Mouse (Mus musculus) liver, embryonic 13.5 days (tissue): ENCODE data around the gene Olfr17. TPM values are rescaled to one million over a fixed set of nuclear protein-coding genes. Genes with fewer than 3 reads are reported as not detected.
"Not testable (repeated sequence)": the region's sequence is repeated elsewhere in the genome, so short reads cannot be mapped to it uniquely, and the experiment has no call there.

Source experiments
- ATAC-seq: fragments of 200-750 bp; cut with Nextera tagmentation; 2 replicates; pipeline ENCODE4 v1.8.0; 2017; ENCODE audit warnings: low read depth, mild to moderate bottlenecking, moderate number of reproducible peaks, moderate library complexity
- DNase-seq: peaks from one replicate; pipeline ENCODE4 v3.0.0; 2022
- H3K27ac ChIP-seq: fragments of 300-500 bp; sonication (generic); 2 replicates; pipeline ENCODE4 v1.5.1; 2015; ENCODE audit warnings: moderate library complexity, mild to moderate bottlenecking, inconsistent platforms
- H3K27me3 ChIP-seq: fragments of 300-500 bp; sonication (generic); 2 replicates; pipeline ENCODE4 v1.6.1; 2015; ENCODE audit warnings: mild to moderate bottlenecking, inconsistent platforms
- H3K36me3 ChIP-seq: fragments of 300-500 bp; sonication (generic); 2 replicates; pipeline ENCODE4 v1.6.1; 2015; ENCODE audit warnings: mild to moderate bottlenecking, inconsistent platforms
- H3K4me1 ChIP-seq: fragments of 300-500 bp; sonication (generic); replicated peaks from 2 replicates; pipeline ENCODE4 v1.6.1; 2015; ENCODE audit warnings: inconsistent platforms
- H3K4me2 ChIP-seq: fragments of 300-500 bp; sonication (generic); 2 replicates; pipeline ENCODE4 v1.6.1; 2015; ENCODE audit warnings: inconsistent platforms, mild to moderate bottlenecking, moderate library complexity
- H3K4me3 ChIP-seq: fragments of 300-500 bp; sonication (generic); replicated peaks from 2 replicates; pipeline ENCODE4 v1.5.1; 2015; ENCODE audit warnings: mild to moderate bottlenecking, inconsistent platforms
- H3K9ac ChIP-seq: fragments of 300-500 bp; sonication (generic); 2 replicates; pipeline ENCODE4 v1.6.1; 2015; ENCODE audit warnings: mild to moderate bottlenecking, inconsistent platforms
- H3K9me3 ChIP-seq: fragments of 300-500 bp; sonication (generic); replicated peaks from 2 replicates; pipeline ENCODE4 v1.6.1; 2016; ENCODE audit warnings: inconsistent platforms
- WGBS: fragments of 180-500 bp; shearing (Covaris S2); methylation state at CpG from one replicate; pipeline ENCODE4 v1.1.7; 2015; ENCODE audit not compliant: insufficient replicate concordance; 5-methylcytosine and 5-hydroxymethylcytosine counted together
- polyA plus RNA-seq: library from polyadenylated mRNA; unstranded; fragments of >200 nt; fragmentation: Nextera tagmentation; extraction: Ambion mirVana; gene quantifications from 2 replicates; pipeline ENCODE4 v1.2.1, GENCODE M21; 2015

The Olfr17 gene
- not detected in 2 replicates for polyA plus RNA-seq

- H3K9me3 ChIP-seq, result peaks cover 3% of the 10 kb centered on the region; the same call in 1 of the 2 replicates
- DNase-seq (no peak), ATAC-seq (no peak)
- H3K4me3 ChIP-seq, result no peak within 1 kb of the TSS
- no peaks in the 10 kb centered on the region for H3K27me3 ChIP-seq
- 26% methylated on average over 1 of the region's 1 CpGs for WGBS
- H3K36me3 ChIP-seq, result no peaks in the 10 kb centered on the region
- H3K9ac ChIP-seq, result no peak within 1 kb of the TSS
- no peaks in the 10 kb centered on the region for H3K4me1 ChIP-seq
- no peak within 1 kb of the TSS for H3K27ac ChIP-seq
- H3K4me2 ChIP-seq, result no peak within 1 kb of the TSS
Observed at GRCm38 (mm10) chr7:107092920-107093319, at the start of gene Olfr17. TSS of gene Olfr17 (plus strand) at chr7:107093220.

GRCm38 (mm10) chr7:107044407-107044806 lies 48.6 kb upstream of the Olfr17 start:
- no peaks in the 10 kb centered on the region for H3K36me3 ChIP-seq

GRCm38 (mm10) chr7:107045833-107046232 lies 47.2 kb upstream of the Olfr17 start:
- H3K4me1 ChIP-seq, result no peaks in the 10 kb centered on the region
- no peak overlapping the region for H3K9ac ChIP-seq
- no peak overlapping the region for H3K27ac ChIP-seq
- DNase-seq (no peak), ATAC-seq (no peak)
- WGBS, result 3% methylated on average over 5 of the region's 5 CpGs
- H3K4me3 ChIP-seq, result no peak overlapping the region
- H3K36me3 ChIP-seq, result no peaks in the 10 kb centered on the region
- no peaks in the 10 kb centered on the region for H3K27me3 ChIP-seq
- H3K4me2 ChIP-seq, result no peak overlapping the region
- no peaks in the 10 kb centered on the region for H3K9me3 ChIP-seq

More at GRCm38 (mm10) chr7:107044407-107044806, 48.6 kb upstream of the Olfr17 start:
- Histone ChIP-seq H3K9ac (no peak overlapping the region), H3K4me3 (no peak overlapping the region), H3K4me1 (no peaks in the 10 kb centered on the region), H3K27me3 (no peaks in the 10 kb centered on the region), H3K4me2 (no peak overlapping the region), H3K9me3 (no peaks in the 10 kb centered on the region), H3K27ac (no peak overlapping the region)
- 23% methylated on average over 1 of the region's 1 CpGs for WGBS
- DNase-seq (no peak), ATAC-seq (no peak)

- H3K9ac ChIP-seq, result no peak overlapping the region
- no peaks in the 10 kb centered on the region for H3K27me3 ChIP-seq
- H3K9me3 ChIP-seq, result no peaks in the 10 kb centered on the region
- H3K4me2 ChIP-seq, result no peak overlapping the region
- DNase-seq (no peak), ATAC-seq (no peak)
- H3K36me3 ChIP-seq, result no peaks in the 10 kb centered on the region
- H3K4me1 ChIP-seq, result no peaks in the 10 kb centered on the region
- H3K4me3 ChIP-seq, result no peak overlapping the region
- no peak overlapping the region for H3K27ac ChIP-seq
- 28% methylated on average over 3 of the region's 3 CpGs for WGBS
Observed at GRCm38 (mm10) chr7:107047578-107047977, 45.4 kb upstream of the Olfr17 start.

- Histone ChIP-seq H3K27me3 (no peaks in the 10 kb centered on the region), H3K9me3 (peaks cover 6% of the 10 kb centered on the region; the same call in 1 of the 2 replicates), H3K36me3 (no peaks in the 10 kb centered on the region), H3K4me1 (no peaks in the 10 kb centered on the region), H3K4me3 (no peak within 1 kb of the TSS), H3K27ac (no peak within 1 kb of the TSS), H3K4me2 (no peak within 1 kb of the TSS), H3K9ac (no peak within 1 kb of the TSS)
- WGBS, result 75% methylated on average over 2 of the region's 2 CpGs
- ATAC-seq (no peak), DNase-seq (no peak)
Observed at GRCm38 (mm10) chr7:107070681-107071080, 22.3 kb upstream of the Olfr17 start, which contains the start of gene Olfr714. TSS of gene Olfr714 (plus strand) at chr7:107070981.

GRCm38 (mm10) chr7:107110269-107110668 lies 17.2 kb downstream of the Olfr17 start, which contains the start of gene Olfr715b:
TSS of gene Olfr715b (minus strand) at chr7:107110369.
- not testable (repeated sequence) for H3K4me1 ChIP-seq, H3K9ac ChIP-seq, H3K27ac ChIP-seq, H3K9me3 ChIP-seq, H3K4me2 ChIP-seq, H3K36me3 ChIP-seq, H3K27me3 ChIP-seq, H3K4me3 ChIP-seq, ATAC-seq, DNase-seq
- 48% methylated on average over 2 of the region's 2 CpGs for WGBS

GRCm38 (mm10) chr7:107130983-107131382 lies 38.0 kb downstream of the Olfr17 start, which contains the start of gene Olfr715:
TSS of gene Olfr715 (minus strand) at chr7:107131083.
- H3K4me1 ChIP-seq, H3K27ac ChIP-seq, H3K9me3 ChIP-seq, H3K4me2 ChIP-seq, H3K9ac ChIP-seq, DNase-seq, H3K4me3 ChIP-seq, H3K36me3 ChIP-seq, ATAC-seq, H3K27me3 ChIP-seq: not testable (repeated sequence)
- 65% methylated on average over 2 of the region's 3 CpGs for WGBS

GRCm38 (mm10) chr7:107138027-107138426 lies 45.0 kb downstream of the Olfr17 start, which contains the start of gene Olfr716:
TSS of gene Olfr716 (plus strand) at chr7:107138327.
- not testable (repeated sequence) for H3K36me3 ChIP-seq, H3K4me2 ChIP-seq, DNase-seq, H3K27ac ChIP-seq, H3K27me3 ChIP-seq, H3K9ac ChIP-seq, H3K4me3 ChIP-seq, ATAC-seq, H3K9me3 ChIP-seq, H3K4me1 ChIP-seq
- WGBS, result 43% methylated on average over 2 of the region's 2 CpGs

Other genes starting within 250 kb of the Olfr17 start
- not detected in 2 replicates for gene Olfr703, start 249.9 kb upstream of the Olfr17 start, polyA plus RNA-seq
- gene Olfr704, start 230.0 kb upstream of the Olfr17 start, polyA plus RNA-seq, result not detected in 2 replicates
- gene Olfr705, start 216.3 kb upstream of the Olfr17 start, polyA plus RNA-seq, result not detected in 2 replicates
- not detected in 2 replicates for gene Olfr706, start 205.1 kb upstream of the Olfr17 start, polyA plus RNA-seq
- not detected in 2 replicates for gene Olfr707, start 192.0 kb upstream of the Olfr17 start, polyA plus RNA-seq
- not detected in 2 replicates for gene Olfr1532-ps1, start 185.2 kb upstream of the Olfr17 start, polyA plus RNA-seq
- gene Olfr709-ps1, start 161.0 kb upstream of the Olfr17 start, polyA plus RNA-seq, result not detected in 2 replicates
- not detected in 2 replicates for gene Olfr710, start 144.9 kb upstream of the Olfr17 start, polyA plus RNA-seq
- gene Olfr6, start 129.3 kb upstream of the Olfr17 start, polyA plus RNA-seq, result not detected in 2 replicates
- gene Olfr711, start 117.8 kb upstream of the Olfr17 start, polyA plus RNA-seq, result not detected in 2 replicates
- gene Olfr2, start 87.1 kb upstream of the Olfr17 start, polyA plus RNA-seq, result not detected in 2 replicates
- gene Olfr713, start 62.0 kb upstream of the Olfr17 start, polyA plus RNA-seq, result not detected in 2 replicates
- gene Olfr714, start 22.2 kb upstream of the Olfr17 start, polyA plus RNA-seq, result not detected in 2 replicates
- not detected in 2 replicates for gene Olfr715b, start 17.1 kb downstream of the Olfr17 start, polyA plus RNA-seq
- not detected in 2 replicates for gene Olfr715, start 37.9 kb downstream of the Olfr17 start, polyA plus RNA-seq
- gene Olfr716, start 45.1 kb downstream of the Olfr17 start, polyA plus RNA-seq, result not detected in 2 replicates
- not detected in 2 replicates for gene Nlrp14, start 73.8 kb downstream of the Olfr17 start, polyA plus RNA-seq
- gene Rbmxl2, start 116.2 kb downstream of the Olfr17 start, polyA plus RNA-seq, result not detected in 2 replicates